Mouse (Mus musculus): ENCODE measurements around the gene Ccdc78.
"Not testable (repeated sequence)": the region's sequence is repeated elsewhere in the genome, so short reads cannot be mapped to it uniquely, and the experiment has no call there.

Ccdc78 gene

GRCm38 (mm10) chr17:25786280-25786679, at the start of gene Ccdc78:
Ccdc78 (plus strand) TSS chr17:25786580.
- no peak for DNase-seq (ENCODE audit: low spot score in 2 of 2)

GRCm38 (mm10) chr17:25738861-25739260, 47.5 kb upstream of the Ccdc78 start:
- no peak for DNase-seq (ENCODE audit: low spot score in 2 of 2)

GRCm38 (mm10) chr17:25741471-25741870, 44.9 kb upstream of the Ccdc78 start:
- DNase-seq (ENCODE audit: low spot score in 2 of 2): not testable (repeated sequence)

DNA sequence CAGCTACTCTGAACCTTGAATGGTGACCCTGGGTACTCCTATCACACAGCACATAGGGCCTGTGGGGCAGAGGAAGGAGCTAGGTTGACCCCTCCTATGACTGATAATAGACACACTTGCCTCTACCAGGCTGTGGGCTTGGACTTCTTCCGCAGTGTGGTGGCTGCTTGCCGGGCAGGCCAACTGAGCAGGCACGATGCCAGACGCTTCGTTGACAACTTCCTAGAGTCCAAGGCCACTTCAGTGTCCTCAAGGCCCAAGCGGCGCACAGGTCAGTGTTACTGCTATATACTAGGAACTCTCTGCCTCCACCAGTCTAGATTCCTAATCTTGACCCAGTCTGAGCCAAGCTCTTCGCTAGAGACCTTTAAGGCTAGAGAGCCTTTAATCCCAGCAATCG, 42.5 kb upstream of the Ccdc78 start:
- DNase-seq (ENCODE audit: low spot score in 2 of 2): no peak

DNA sequence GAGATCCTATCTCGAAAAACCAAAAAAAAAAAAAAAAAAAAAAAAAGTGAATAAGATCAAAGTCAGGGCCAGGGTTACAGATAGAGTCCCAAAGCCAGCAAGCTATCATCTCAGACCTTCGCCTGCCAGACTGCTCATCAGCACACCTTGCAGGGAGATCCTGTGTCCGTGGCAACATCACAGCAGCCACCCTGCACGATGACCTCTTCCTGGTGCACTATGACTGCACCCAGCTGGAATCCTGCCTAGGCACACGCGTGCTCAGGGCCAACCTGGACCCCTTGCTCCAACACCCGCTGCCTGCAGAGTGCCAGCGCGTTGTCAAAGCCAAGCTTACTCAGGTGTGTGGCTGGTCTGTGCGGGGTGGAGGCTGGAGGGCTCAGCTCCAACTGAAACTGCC, 42.1 kb upstream of the Ccdc78 start:
- no peak for DNase-seq (ENCODE audit: low spot score in 2 of 2)

DNA sequence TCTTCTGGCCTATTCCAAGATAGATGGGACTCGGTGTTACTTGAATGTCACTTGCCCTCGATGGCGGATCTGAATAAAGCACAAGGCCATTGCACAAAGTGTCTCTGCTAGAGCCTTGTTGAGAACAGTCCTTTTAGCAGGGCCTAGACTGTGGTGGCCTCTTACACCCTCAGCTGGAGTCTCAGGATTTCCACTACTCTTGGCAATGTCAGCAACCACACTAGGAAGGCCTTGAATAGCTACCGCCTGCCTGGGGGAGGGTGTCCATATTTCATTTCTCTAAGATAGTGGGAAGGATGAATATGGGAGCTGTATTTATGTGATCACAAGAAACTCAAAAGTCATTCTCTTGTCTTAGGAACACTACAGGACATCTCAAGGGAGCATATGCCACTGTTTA, 38.1 kb upstream of the Ccdc78 start:
- DNase-seq (ENCODE audit: low spot score in 2 of 2): no peak

GRCm38 (mm10) chr17:25749314-25749713, 37.1 kb upstream of the Ccdc78 start:
- DNase-seq (ENCODE audit: low spot score in 2 of 2): no peak

DNA sequence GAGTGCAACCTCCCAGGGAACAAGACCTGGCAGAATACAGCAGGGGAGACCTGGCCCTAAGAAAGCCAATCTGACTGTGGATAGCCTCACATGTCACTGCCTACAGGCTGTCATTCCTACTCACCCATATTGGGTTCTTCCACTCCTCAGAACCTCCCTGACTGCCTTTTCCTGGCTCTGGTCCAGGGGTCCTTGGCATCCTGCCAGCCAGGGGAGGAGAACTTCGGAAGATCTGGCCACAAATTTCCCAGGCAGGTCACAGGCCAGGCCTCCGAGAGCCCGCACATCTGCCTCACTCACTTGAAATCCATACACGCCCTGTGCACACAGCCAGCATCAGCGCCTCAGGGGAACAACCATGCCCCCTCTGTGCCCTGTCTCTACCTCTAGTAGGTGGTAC, 34.9 kb upstream of the Ccdc78 start:
- peak in 1 of 2 experiments; percentile 44 for DNase-seq (ENCODE audit: low spot score in 2 of 2)

GRCm38 (mm10) chr17:25754241-25754640, 32.1 kb upstream of the Ccdc78 start, which contains the start of gene Msln:
Msln (minus strand) TSS chr17:25754378.
- DNase-seq (ENCODE audit: low spot score in 2 of 2): no peak

GRCm38 (mm10) chr17:25755086-25755485, 31.3 kb upstream of the Ccdc78 start:
- DNase-seq (ENCODE audit: low spot score in 2 of 2): no peak

GRCm38 (mm10) chr17:25755627-25756377, 30.6 kb upstream of the Ccdc78 start:
- DNase-seq (ENCODE audit: low spot score in 2 of 2): no peak

DNA sequence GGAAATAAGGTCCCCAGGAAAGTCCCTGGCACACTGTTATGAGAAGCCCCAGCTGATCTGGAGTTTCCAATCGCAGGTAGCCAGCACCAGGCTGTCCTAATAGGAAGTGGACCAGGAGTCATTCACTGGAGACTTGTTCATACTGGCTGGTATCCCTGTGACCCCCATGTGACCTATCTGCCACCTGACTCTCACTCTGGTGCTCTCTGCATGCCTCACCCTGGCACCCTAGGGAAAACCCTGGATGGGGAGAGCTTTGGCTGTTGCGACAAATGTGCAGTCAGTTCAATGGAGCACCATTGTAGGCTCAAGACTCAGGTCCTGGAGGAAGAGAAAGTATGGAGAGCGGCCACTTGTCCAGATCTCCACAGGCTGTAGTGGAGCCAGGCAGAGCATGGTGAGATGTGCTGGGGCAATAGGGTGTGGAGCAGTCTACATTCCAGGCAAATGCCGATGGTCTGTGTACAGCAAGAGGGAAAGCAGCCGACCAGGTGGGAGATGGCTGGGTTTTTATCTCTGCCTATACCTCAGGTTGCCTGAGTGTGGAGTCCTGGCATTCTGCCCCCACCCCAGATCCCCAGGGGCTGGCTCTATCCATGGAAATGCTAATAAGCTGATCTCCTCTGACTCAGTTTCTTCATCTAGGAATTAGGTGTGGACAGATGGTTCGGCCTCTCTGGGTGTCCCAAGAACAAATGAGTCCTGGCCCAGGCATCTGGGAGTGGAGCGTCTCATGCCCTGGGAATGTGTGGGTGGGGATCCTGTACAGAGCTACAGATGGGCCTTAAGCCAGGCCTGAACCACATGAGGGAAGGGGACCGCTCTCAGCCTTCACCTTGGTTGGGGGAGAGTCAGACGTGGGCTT, 29.8 kb upstream of the Ccdc78 start:
- DNase-seq (ENCODE audit: low spot score in 2 of 2): no peak

GRCm38 (mm10) chr17:25757691-25758090, 28.7 kb upstream of the Ccdc78 start:
- no peak for DNase-seq (ENCODE audit: low spot score in 2 of 2)

- DNase-seq (ENCODE audit: low spot score in 2 of 2): no peak
Observed at GRCm38 (mm10) chr17:25760148-25760547, 26.2 kb upstream of the Ccdc78 start.

- no peak for DNase-seq (ENCODE audit: low spot score in 2 of 2)
Observed at GRCm38 (mm10) chr17:25761561-25761970, 24.8 kb upstream of the Ccdc78 start.

GRCm38 (mm10) chr17:25762591-25762990, 23.8 kb upstream of the Ccdc78 start:
- no peak for DNase-seq (ENCODE audit: low spot score in 2 of 2)

DNA sequence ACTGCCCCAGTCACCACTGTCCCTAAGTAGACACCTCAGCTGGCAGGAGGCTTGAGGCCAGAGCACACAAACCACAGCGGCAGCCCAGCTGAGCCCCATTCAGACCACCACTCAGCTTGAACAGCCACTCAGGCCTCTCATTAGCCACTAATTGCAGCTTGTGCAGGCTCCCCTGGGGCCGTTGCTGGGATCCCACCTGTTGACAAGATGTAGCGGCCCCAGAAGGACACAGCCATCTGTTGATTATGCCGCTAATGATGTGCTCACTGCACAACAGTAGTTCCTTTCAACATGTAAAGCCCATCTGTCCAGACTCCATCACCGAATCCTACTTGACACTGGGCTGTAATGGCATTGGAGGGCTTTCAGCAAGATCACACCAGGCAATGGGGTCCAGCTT, 20.5 kb upstream of the Ccdc78 start:
- DNase-seq (ENCODE audit: low spot score in 2 of 2): no peak

GRCm38 (mm10) chr17:25769331-25769730, 17.0 kb upstream of the Ccdc78 start:
- no peak for DNase-seq (ENCODE audit: low spot score in 2 of 2)

- DNase-seq (ENCODE audit: low spot score in 2 of 2): peak; percentile 93 to 98
Observed at GRCm38 (mm10) chr17:25773549-25774120, 12.7 kb upstream of the Ccdc78 start, which contains the start of gene Narfl. Narfl (plus strand) TSS chr17:25773776.

DNA sequence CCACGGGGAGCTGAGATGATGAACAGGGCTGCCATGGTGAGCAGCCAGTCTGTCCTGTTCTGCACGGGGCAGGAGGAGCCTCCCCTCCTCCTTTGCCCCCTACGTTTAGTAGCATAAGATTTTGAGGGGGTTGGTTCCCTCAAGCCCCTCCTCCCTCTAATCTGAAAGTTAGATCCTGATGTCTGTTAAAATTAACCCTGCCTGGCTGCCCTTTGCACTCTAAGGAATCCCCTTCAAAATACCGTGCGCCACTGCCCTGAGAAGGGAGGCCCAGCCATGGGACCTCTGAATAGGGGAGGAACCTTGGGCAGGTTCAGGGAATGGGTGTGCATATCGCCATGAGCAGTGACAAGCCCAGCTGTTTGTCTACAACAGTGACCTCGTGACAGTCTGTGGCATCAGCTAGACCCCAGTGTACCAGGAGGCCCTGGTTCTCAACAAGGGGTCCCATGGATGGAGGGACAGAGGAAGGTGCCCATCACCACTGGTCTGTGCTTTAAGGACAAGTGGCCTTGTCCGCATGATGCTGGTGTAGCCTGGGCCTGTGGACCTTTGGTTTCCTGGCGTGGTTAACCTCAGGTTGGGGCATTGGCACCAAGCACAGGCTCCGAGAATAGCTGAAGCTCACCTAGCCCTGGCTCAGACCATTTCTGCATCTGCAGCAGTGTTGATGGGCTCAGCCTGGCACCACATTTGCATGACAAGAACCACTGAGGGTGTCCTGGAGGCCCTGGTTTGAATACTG, 10.9 kb upstream of the Ccdc78 start:
- DNase-seq (ENCODE audit: low spot score in 2 of 2): no peak

DNA sequence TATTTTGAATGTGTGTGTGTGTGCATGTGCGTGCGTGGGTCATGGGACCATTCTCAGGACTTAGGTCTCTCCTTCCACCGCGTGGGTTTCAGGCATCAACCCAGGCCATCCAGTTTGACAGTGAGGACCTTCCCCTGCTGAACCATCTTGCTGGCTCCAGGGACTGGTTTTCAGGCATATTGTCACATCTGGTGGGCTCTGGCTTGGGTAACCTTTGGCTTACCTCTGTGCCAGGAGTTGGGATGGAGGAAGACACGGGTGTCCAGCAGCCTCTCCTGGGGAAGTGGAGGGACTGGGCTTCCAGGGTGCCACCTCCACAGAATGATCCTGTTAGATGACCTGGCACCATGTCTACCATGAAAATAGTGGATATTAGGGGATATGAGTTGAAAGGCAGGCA, 8.4 kb upstream of the Ccdc78 start:
- no peak for DNase-seq (ENCODE audit: low spot score in 2 of 2)

DNA sequence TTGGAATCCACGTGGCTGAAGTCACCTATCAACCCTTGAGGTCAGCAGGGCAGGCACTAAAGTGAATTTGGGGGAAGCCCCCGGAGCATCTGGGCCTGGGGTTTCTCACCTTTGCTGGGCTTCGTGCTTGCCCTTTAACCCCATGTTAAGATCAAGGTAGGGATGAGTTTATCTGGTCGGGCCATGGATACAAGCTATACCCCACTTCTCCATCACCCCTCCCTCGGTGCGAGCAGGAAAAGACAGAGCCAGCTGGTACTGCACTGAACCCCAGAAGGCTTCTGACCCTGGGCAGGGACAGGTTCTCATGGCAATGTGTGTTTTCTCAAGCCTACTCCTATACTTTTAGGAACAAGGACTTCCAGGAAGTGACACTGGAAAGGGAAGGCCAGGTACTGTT, 5.0 kb upstream of the Ccdc78 start:
- no peak for DNase-seq (ENCODE audit: low spot score in 2 of 2)

Data from frontal cortex, postnatal 10 days (tissue).